Mouse (Mus musculus): ENCODE measurements around the gene Gsg1.

GRCm38 (mm10) chr6:135252728-135253077 is 1.4 kb downstream of the Gsg1 start:
- TF ChIP-seq GATA1 (IDR thresholded peaks at IDR 0.05; ENCODE audit: low read length) (no peak), TAL1 (IDR thresholded peaks at IDR 0.05; ENCODE audit: low read length) (no peak)
